Mouse (Mus musculus): ENCODE results near the gene Prrc2b. TPM values are rescaled to one million over a fixed set of nuclear protein-coding genes. Genes with fewer than 3 reads are reported as not detected.

Gene Prrc2b
- polyA plus RNA-seq, 1 experiment from 2014 or later, result 69.8 TPM

DNA sequence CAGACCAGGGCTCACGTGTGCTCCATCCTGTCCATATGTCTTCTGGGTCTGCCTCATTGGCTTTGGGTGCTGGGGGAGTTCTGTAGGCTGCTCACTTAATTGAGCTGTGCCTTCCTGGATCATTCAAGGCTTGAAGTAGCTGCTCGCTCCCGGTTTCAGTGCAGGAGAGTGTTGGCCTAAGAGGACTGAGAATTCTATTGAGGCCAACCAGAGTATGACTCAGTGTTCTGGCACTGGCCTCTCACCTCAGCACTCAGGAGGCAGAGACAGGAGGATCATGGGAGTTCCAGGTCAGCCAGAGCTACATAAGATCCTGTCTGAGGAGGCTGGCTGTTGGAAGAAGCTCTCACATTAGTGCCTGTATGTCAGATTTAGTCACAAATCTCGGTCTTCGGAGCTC, 67.2 kb downstream of the Prrc2b start:
- ATAC-seq, result no peak
- WGBS, result 95% methylated on average over 5 of the region's 5 CpGs

DNA sequence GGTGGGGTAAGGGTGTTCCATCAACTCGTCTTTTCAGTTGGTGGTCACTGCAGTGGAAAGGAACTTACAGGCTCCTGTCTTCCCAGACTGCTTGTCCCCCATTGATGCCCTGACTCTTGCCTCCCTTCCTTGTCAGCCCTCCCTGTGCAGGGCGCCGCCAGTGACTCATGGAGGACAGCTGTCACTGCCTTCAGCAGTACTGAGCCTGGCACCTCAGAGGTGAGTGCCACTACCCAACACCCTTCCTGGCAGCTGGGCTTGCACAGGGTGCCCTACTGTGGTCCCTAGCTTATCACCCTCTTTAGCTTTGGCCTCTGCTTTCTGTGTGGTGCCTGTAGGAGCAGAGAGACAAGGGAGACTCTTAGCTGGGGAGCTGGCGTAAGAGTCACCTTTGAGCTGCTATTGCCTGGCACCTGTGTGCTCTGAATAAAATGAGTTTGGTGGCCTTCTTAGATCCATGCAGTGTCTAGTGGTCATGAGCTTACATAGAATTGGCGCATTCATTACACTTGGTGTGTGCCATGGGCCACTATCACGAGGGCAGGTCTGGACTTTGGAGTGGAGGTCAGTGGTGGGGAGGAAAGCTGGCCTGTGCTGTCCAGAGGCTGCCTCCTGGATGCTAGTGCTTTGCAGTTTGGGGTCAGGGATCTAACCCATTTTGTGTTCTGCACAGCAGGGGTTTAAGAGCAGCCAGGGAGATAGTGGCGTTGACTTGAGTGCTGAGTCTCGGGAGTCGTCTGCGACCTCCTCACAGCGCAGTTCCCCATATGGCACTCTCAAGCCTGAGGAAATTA, 67.9 kb downstream of the Prrc2b start:
- no peaks in the 10 kb centered on the region for H3K9me3 ChIP-seq (replicated peaks; ENCODE audit: control insufficient read depth, low read length, poor library complexity, severe bottlenecking)
- no peaks in the 10 kb centered on the region for H3K27me3 ChIP-seq (ENCODE audit: control insufficient read depth, insufficient read depth, low read depth, low read length)
- H3K4me2 ChIP-seq (ENCODE audit: low read length), result no peak overlapping the region
- H3K27ac ChIP-seq (ENCODE audit: low read length), result no peak overlapping the region
- WGBS, result 86% methylated on average over 11 of the region's 11 CpGs
- H3K36me3 ChIP-seq (ENCODE audit: control insufficient read depth, insufficient read depth, low read length), result peaks cover 93% of the 10 kb centered on the region
- no peak overlapping the region for H3K4me3 ChIP-seq (ENCODE audit: low read depth, low read length)
- H3K4me1 ChIP-seq (ENCODE audit: control insufficient read depth, insufficient read depth, low read length), result no peaks in the 10 kb centered on the region
- no peak for ATAC-seq
- no peak overlapping the region for H3K9ac ChIP-seq (ENCODE audit: low read depth, low read length)

More for the DNA sequence above, 67.2 kb downstream of the Prrc2b start:
- Histone ChIP-seq H3K9ac (ENCODE audit: low read depth, low read length) (no peak overlapping the region), H3K4me1 (ENCODE audit: control insufficient read depth, insufficient read depth, low read length) (no peaks in the 10 kb centered on the region), H3K27ac (ENCODE audit: low read length) (no peak overlapping the region), H3K36me3 (ENCODE audit: control insufficient read depth, insufficient read depth, low read length) (peaks cover 93% of the 10 kb centered on the region), H3K27me3 (ENCODE audit: control insufficient read depth, insufficient read depth, low read depth, low read length) (no peaks in the 10 kb centered on the region), H3K4me2 (ENCODE audit: low read length) (no peak overlapping the region), H3K9me3 (replicated peaks; ENCODE audit: control insufficient read depth, low read length, poor library complexity, severe bottlenecking) (no peaks in the 10 kb centered on the region), H3K4me3 (ENCODE audit: low read depth, low read length) (no peak overlapping the region)

DNA sequence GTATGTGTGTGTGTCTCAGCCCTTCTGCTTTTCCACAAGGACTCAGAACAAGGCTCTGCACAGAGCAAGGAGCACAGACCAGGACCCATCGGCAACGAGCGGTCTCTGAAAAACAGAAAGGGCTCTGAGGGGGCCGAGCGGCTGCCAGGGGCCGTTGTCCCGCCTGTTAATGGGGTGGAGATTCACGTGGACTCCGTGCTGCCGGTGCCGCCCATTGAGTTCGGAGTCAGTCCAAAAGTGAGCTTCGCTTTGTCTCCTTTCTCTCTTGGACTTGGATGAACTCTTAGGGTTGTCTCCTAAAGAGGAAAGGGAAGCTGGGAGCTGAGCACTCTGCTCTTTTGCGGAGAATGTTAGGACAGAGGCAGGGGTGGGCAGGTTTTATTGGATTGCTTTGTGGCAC, 68.6 kb downstream of the Prrc2b start:
- Histone ChIP-seq H3K9ac (ENCODE audit: low read depth, low read length) (no peak overlapping the region), H3K4me3 (ENCODE audit: low read depth, low read length) (no peak overlapping the region), H3K9me3 (replicated peaks; ENCODE audit: control insufficient read depth, low read length, poor library complexity, severe bottlenecking) (no peaks in the 10 kb centered on the region), H3K27ac (ENCODE audit: low read length) (no peak overlapping the region), H3K4me1 (ENCODE audit: control insufficient read depth, insufficient read depth, low read length) (no peaks in the 10 kb centered on the region), H3K27me3 (ENCODE audit: control insufficient read depth, insufficient read depth, low read depth, low read length) (no peaks in the 10 kb centered on the region), H3K4me2 (ENCODE audit: low read length) (no peak overlapping the region), H3K36me3 (ENCODE audit: control insufficient read depth, insufficient read depth, low read length) (peaks cover 94% of the 10 kb centered on the region)
- no peak for ATAC-seq
- 95% methylated on average over 14 of the region's 14 CpGs for WGBS

DNA sequence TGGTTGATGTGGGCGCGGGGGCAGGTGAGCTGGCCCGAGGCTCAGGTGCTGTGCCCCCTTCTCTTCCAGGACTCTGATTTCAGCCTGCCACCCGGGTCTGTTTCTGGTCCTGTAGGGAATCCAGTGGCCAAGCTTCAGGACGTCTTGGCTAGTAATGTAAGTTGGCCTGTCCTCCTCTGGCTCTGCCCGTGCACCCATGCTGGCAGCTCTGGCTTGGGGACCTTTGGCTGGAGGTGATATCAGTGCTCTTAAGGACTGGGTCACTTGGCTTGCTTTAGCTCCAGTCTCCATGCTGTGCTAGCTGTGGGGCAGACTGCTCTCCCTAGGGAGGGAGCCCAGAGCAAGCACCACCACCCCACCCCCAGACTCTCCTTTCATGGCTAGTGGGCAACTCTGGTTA, 69.1 kb downstream of the Prrc2b start:
- Histone ChIP-seq H3K4me2 (ENCODE audit: low read length) (no peak overlapping the region), H3K27me3 (ENCODE audit: control insufficient read depth, insufficient read depth, low read depth, low read length) (no peaks in the 10 kb centered on the region), H3K9ac (ENCODE audit: low read depth, low read length) (no peak overlapping the region), H3K4me3 (ENCODE audit: low read depth, low read length) (no peak overlapping the region), H3K9me3 (replicated peaks; ENCODE audit: control insufficient read depth, low read length, poor library complexity, severe bottlenecking) (no peaks in the 10 kb centered on the region), H3K36me3 (ENCODE audit: control insufficient read depth, insufficient read depth, low read length) (peaks cover 90% of the 10 kb centered on the region), H3K4me1 (ENCODE audit: control insufficient read depth, insufficient read depth, low read length) (no peaks in the 10 kb centered on the region), H3K27ac (ENCODE audit: low read length) (no peak overlapping the region)
- 92% methylated on average over 6 of the region's 6 CpGs for WGBS
- ATAC-seq, result no peak

DNA sequence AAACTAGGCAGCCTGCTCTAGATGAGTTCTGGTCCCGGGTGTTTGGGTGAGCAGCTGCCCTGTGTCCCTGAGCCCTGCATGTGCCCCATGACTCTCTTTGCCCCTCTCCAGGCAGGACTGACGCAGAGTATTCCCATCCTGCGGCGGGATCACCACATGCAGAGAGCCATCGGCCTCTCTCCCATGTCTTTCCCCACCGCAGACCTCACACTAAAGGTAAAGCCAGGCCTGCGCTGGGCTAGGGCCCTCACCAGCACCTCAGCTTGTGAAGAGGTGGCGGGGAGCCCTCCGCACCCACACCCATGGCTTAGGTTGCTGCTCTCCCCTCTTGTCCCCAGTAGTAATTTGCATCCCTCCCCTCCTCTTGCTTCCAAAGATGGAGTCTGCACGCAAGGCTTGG, 70.1 kb downstream of the Prrc2b start:
- Histone ChIP-seq H3K4me2 (ENCODE audit: low read length) (no peak overlapping the region), H3K9ac (ENCODE audit: low read depth, low read length) (no peak overlapping the region), H3K36me3 (ENCODE audit: control insufficient read depth, insufficient read depth, low read length) (peaks cover 83% of the 10 kb centered on the region), H3K27ac (ENCODE audit: low read length) (no peak overlapping the region), H3K4me1 (ENCODE audit: control insufficient read depth, insufficient read depth, low read length) (no peaks in the 10 kb centered on the region), H3K4me3 (ENCODE audit: low read depth, low read length) (no peak overlapping the region), H3K27me3 (ENCODE audit: control insufficient read depth, insufficient read depth, low read depth, low read length) (no peaks in the 10 kb centered on the region), H3K9me3 (replicated peaks; ENCODE audit: control insufficient read depth, low read length, poor library complexity, severe bottlenecking) (no peaks in the 10 kb centered on the region)
- ATAC-seq, result no peak
- 92% methylated on average over 10 of the region's 10 CpGs for WGBS

DNA sequence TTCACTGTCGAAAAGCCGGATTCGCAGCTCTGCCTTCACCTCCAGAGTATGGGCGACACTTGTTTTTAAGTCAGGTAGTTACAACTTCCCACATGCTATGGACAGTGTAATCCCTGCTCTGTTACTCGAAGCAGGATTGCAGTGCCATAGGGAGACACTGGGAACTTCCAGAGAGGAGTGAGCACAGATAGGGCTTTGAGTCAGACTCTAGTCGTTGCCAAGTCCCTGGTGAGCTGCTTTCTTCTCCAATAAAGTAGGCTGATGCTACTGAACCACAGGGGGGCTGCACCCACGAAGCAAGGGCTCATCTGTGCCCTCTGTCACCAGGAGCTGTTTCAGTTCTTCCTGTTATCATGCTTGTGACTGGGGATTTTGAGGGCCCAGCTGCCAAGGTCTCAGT, 70.7 kb downstream of the Prrc2b start:
- 89% methylated on average over 7 of the region's 7 CpGs for WGBS
- no peak for ATAC-seq

DNA sequence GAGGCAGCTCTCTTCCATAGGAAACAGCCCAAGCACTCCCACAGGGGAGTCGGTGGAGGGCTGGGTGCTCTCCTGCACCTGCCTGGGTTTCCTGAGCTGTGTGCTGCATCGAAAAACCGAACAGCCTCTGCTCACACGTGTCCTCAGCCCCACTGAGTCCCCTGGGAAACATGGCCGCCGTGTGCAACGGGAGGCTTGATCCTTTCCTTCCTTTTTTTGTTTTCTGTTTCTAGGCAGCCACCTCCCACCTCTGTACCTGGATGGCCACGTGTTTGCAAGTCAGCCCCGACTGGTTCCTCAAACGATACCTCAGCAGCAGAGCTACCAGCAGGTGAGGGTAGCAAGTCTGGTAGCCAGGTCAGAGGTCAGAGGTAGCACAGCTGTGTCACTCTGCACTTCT, 71.2 kb downstream of the Prrc2b start:
- H3K27ac ChIP-seq (ENCODE audit: low read length), result no peak overlapping the region
- peaks cover 79% of the 10 kb centered on the region for H3K36me3 ChIP-seq (ENCODE audit: control insufficient read depth, insufficient read depth, low read length)
- 83% methylated on average over 10 of the region's 10 CpGs for WGBS
- no peaks in the 10 kb centered on the region for H3K27me3 ChIP-seq (ENCODE audit: control insufficient read depth, insufficient read depth, low read depth, low read length)
- no peaks in the 10 kb centered on the region for H3K9me3 ChIP-seq (replicated peaks; ENCODE audit: control insufficient read depth, low read length, poor library complexity, severe bottlenecking)
- no peak overlapping the region for H3K4me2 ChIP-seq (ENCODE audit: low read length)
- no peak overlapping the region for H3K4me3 ChIP-seq (ENCODE audit: low read depth, low read length)
- ATAC-seq, result no peak
- no peak overlapping the region for H3K9ac ChIP-seq (ENCODE audit: low read depth, low read length)
- H3K4me1 ChIP-seq (ENCODE audit: control insufficient read depth, insufficient read depth, low read length), result no peaks in the 10 kb centered on the region

More for the DNA sequence above, 70.7 kb downstream of the Prrc2b start:
- H3K4me2 ChIP-seq (ENCODE audit: low read length), result no peak overlapping the region
- H3K27ac ChIP-seq (ENCODE audit: low read length), result no peak overlapping the region
- no peaks in the 10 kb centered on the region for H3K9me3 ChIP-seq (replicated peaks; ENCODE audit: control insufficient read depth, low read length, poor library complexity, severe bottlenecking)
- H3K36me3 ChIP-seq (ENCODE audit: control insufficient read depth, insufficient read depth, low read length), result peaks cover 82% of the 10 kb centered on the region
- H3K27me3 ChIP-seq (ENCODE audit: control insufficient read depth, insufficient read depth, low read depth, low read length), result no peaks in the 10 kb centered on the region
- H3K4me1 ChIP-seq (ENCODE audit: control insufficient read depth, insufficient read depth, low read length), result no peaks in the 10 kb centered on the region
- H3K9ac ChIP-seq (ENCODE audit: low read depth, low read length), result no peak overlapping the region
- H3K4me3 ChIP-seq (ENCODE audit: low read depth, low read length), result no peak overlapping the region

DNA sequence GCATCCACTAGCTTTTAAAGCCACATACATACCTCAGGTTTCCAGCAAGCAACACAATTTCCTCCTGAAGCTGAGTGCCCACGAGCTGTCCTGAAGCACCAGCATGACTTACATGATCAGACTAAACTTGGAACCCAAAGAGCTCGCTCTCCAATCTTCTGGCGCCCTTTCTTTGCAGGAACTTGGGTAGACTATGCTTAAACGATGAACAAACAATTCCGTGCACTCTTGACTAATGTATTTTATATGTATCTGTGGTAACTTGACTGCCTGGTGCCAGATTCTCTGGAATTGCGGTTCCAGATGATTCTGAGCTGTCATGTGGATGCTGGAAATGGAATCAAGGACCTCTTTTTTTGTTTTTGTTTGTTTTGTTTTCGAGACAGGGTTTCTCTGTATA, 84.6 kb downstream of the Prrc2b start:
- 37% methylated on average over 7 of the region's 7 CpGs for WGBS
- H3K4me3 ChIP-seq (ENCODE audit: low read depth, low read length), result peak overlapping the region; percentile 75
- H3K9me3 ChIP-seq (replicated peaks; ENCODE audit: control insufficient read depth, low read length, poor library complexity, severe bottlenecking), result no peaks in the 10 kb centered on the region
- peak overlapping the region; percentile 44; the same call in 1 of the 2 replicates for H3K9ac ChIP-seq (ENCODE audit: low read depth, low read length)
- peak overlapping the region; percentile 89 for H3K4me2 ChIP-seq (ENCODE audit: low read length)
- H3K27me3 ChIP-seq (ENCODE audit: control insufficient read depth, insufficient read depth, low read depth, low read length), result no peaks in the 10 kb centered on the region
- H3K36me3 ChIP-seq (ENCODE audit: control insufficient read depth, insufficient read depth, low read length), result peaks cover 30% of the 10 kb centered on the region
- H3K27ac ChIP-seq (ENCODE audit: low read length), result peak overlapping the region; percentile 79
- no peak for ATAC-seq
- H3K4me1 ChIP-seq (ENCODE audit: control insufficient read depth, insufficient read depth, low read length), result peaks cover 21% of the 10 kb centered on the region

DNA sequence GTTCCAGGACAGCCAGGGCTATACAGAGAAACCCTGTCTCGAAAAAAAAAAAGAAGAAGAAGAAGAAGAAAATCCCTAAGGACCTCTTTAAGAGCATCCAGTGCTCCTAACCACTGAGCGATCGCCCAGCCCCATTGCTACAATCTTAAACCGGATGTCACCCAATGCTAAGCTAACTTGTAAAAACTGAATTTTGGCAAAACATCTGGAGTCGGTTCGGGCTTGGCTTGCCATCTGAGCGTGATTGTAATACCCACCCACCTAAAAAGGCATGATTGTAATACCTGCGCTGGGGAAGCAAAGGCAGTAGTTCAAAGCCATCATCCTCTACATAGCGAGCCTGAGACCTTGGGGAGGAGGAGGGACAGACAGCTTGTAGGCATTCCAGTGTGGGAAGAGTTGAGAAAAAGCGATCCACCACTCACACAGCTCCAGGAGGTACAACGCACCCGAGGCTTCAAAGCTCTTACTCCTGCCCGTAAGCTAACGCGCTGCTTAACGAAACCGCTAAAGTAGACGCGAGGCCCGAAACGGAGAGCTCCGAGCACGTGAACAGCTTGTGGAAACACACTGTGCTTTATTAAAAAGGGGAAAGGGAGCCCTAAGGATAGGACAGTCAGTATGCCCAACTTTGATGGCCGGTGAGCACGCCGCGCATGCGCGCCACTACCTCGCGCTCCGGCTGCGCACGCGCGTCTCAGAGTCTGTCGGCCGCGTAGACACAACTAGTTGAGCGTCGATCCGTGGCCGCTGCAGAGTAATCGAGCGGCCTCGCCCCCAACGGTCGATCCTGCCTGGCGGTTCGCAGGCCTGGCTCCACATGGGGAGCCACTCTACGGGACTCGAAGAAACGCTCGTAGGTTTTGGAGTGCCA, 85.2 kb downstream of the Prrc2b start, which contains the start of gene Pomt1:
Gene Pomt1 (plus strand): TSS at position 705 of the 874 bp plus-strand sequence.
- WGBS, result 1% methylated on average over 54 of the region's 54 CpGs
- H3K9me3 ChIP-seq (replicated peaks; ENCODE audit: control insufficient read depth, low read length, poor library complexity, severe bottlenecking), result no peaks in the 10 kb centered on the region
- H3K27me3 ChIP-seq (ENCODE audit: control insufficient read depth, insufficient read depth, low read depth, low read length), result no peaks in the 10 kb centered on the region
- H3K36me3 ChIP-seq (ENCODE audit: control insufficient read depth, insufficient read depth, low read length), result peaks cover 24% of the 10 kb centered on the region
- H3K27ac ChIP-seq (ENCODE audit: low read length), result peak within 1 kb of the TSS; percentile 79
- H3K9ac ChIP-seq (ENCODE audit: low read depth, low read length), result peak within 1 kb of the TSS; percentile 81
- peaks cover 21% of the 10 kb centered on the region for H3K4me1 ChIP-seq (ENCODE audit: control insufficient read depth, insufficient read depth, low read length)
- peak within 1 kb of the TSS; percentile 93 for H3K4me2 ChIP-seq (ENCODE audit: low read length)
- peak within 1 kb of the TSS; percentile 75 for H3K4me3 ChIP-seq (ENCODE audit: low read depth, low read length)
- peak; percentile 96 for ATAC-seq
